9 mouse cellular contexts compared by ENCODE assay signal in the genomic region with DNA sequence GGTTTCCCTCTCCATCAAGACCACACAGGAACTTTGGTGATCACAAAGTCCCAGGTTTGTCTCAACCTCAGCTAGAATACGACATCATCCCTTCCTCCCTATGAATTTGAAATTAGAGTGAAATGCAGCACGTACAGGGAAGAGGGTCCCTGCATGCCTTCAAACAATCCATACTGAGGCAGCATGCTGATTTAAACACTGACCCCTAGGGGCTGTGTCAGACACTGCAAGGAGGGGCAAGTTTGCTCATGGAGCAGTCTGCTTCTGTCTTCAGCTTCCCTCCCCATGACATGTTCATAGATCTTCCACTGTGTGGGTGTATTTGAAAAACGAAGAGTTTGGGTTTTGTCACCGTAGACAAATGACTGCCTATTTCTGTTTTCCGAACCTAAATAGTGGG.
DNase-seq lines count a peak whose midpoint lies in the region; ATAC-seq and TF ChIP-seq lines count a peak whose summit lies in the region.
"Had no signal": no experiment of that assay in that cellular context is flagged by ENCODE, and none has a peak within 500 bp of the region (broad histone marks: within the 10 kb centered on the region; RNA-seq: fewer than 3 reads in every experiment).

No protein-coding gene starts in this region.

- H3K9me3 ChIP-seq in intestine, postnatal 0 days (ENCODE audit: control insufficient read depth), result no peaks in the 10 kb centered on the region
- H3K9me3 ChIP-seq in intestine, embryonic 15.5 days, result no peaks in the 10 kb centered on the region
- no peaks in the 10 kb centered on the region for H3K9me3 ChIP-seq in E14TG2a.4 (ENCODE audit: low read length)
- H3K9me3 ChIP-seq: heart, embryonic 12.5 days; liver, embryonic 13.5 days had no signal

- DNase-seq in 3T3-L1 (ENCODE audit: low read depth, low spot score), result peak; percentile 48
- DNase-seq in Muller cell, postnatal 12 days (ENCODE audit: inconsistent ontology term), result no peak
- DNase-seq: liver, embryonic 13.5 days had no signal

- TF ChIP-seq CTCF in intestine, postnatal 0 days (IDR thresholded peaks at IDR 0.05; ENCODE audit: low read depth), result peak; percentile 72
- TF ChIP-seq CTCF in E14TG2a.4 (conservative IDR thresholded peaks at IDR 0.05; ENCODE audit: low read length), result peak; percentile 90
- TF ChIP-seq CTCF in embryonic fibroblast, embryonic 13.5 days (IDR thresholded peaks at IDR 0.05; ENCODE audit: borderline replicate concordance, insufficient read depth, low read length), result peak; percentile 33; the same call in 1 of the 2 replicates

- H3K27me3 ChIP-seq in intestine, postnatal 0 days (replicated peaks; ENCODE audit: control insufficient read depth, insufficient read depth, low read length), result no peaks in the 10 kb centered on the region
- 0 out of 2 replicates have a peak, but pooled peaks cover 3% of the 10 kb centered on the region for H3K27me3 ChIP-seq in intestine, embryonic 15.5 days (replicated peaks)
- H3K27me3 ChIP-seq in E14TG2a.4 (ENCODE audit: insufficient read depth, low read length), result peaks cover 14% of the 10 kb centered on the region; the same call in 1 of the 2 replicates
- H3K27me3 ChIP-seq: liver, embryonic 13.5 days had no signal

- no peak overlapping the region for H3K27ac ChIP-seq in intestine, postnatal 0 days (ENCODE audit: low read depth, low read length)
- no peak overlapping the region for H3K27ac ChIP-seq in intestine, embryonic 15.5 days
- H3K27ac ChIP-seq in embryonic fibroblast, embryonic 13.5 days (ENCODE audit: insufficient read depth, low read length), result no peak overlapping the region
- H3K27ac ChIP-seq: liver, embryonic 13.5 days had no signal

- H3K4me1 ChIP-seq in intestine, postnatal 0 days (replicated peaks; ENCODE audit: control insufficient read depth, insufficient read depth, low read length), result no peaks in the 10 kb centered on the region
- no peaks in the 10 kb centered on the region for H3K4me1 ChIP-seq in intestine, embryonic 15.5 days (replicated peaks)
- H3K4me1 ChIP-seq in E14TG2a.4 (replicated peaks; ENCODE audit: low read depth, low read length), result no peaks in the 10 kb centered on the region
- H3K4me1 ChIP-seq in embryonic fibroblast, embryonic 13.5 days (ENCODE audit: control insufficient read depth, insufficient read depth, low read length), result peaks cover 2% of the 10 kb centered on the region; the same call in 1 of the 2 replicates
- H3K4me1 ChIP-seq: heart, embryonic 12.5 days; liver, embryonic 13.5 days had no signal

- 58% methylated on average over 5 of the region's 5 CpGs for WGBS in intestine, postnatal 0 days
- 57% methylated on average over 5 of the region's 5 CpGs for WGBS in intestine, embryonic 15.5 days

- no peak overlapping the region for H3K4me3 ChIP-seq in intestine, postnatal 0 days (ENCODE audit: low read depth, low read length)
- H3K4me3 ChIP-seq in intestine, embryonic 15.5 days (replicated peaks), result no peak overlapping the region
- no peak overlapping the region for H3K4me3 ChIP-seq in E14TG2a.4 (replicated peaks; ENCODE audit: low read length)
- no peak overlapping the region for H3K4me3 ChIP-seq in embryonic fibroblast, embryonic 13.5 days (ENCODE audit: insufficient read depth, low read length)
- H3K4me3 ChIP-seq: heart, embryonic 12.5 days; liver, embryonic 13.5 days had no signal

- no peaks in the 10 kb centered on the region for H3K36me3 ChIP-seq in intestine, postnatal 0 days (ENCODE audit: control insufficient read depth, insufficient read depth)
- H3K36me3 ChIP-seq in intestine, embryonic 15.5 days, result no peaks in the 10 kb centered on the region
- H3K36me3 ChIP-seq in E14TG2a.4 (ENCODE audit: insufficient read depth, low read length), result no peaks in the 10 kb centered on the region
- H3K36me3 ChIP-seq: heart, embryonic 12.5 days; liver, embryonic 13.5 days had no signal

- no peak for ATAC-seq in intestine, postnatal 0 days
- no peak for ATAC-seq in intestine, embryonic 15.5 days
- ATAC-seq in activated CD4-positive, CD25-positive, alpha-beta regulatory T cell, adult 4 months, result no peak

- no peak overlapping the region for H3K4me2 ChIP-seq in intestine, postnatal 0 days (replicated peaks; ENCODE audit: low read depth)
- H3K4me2 ChIP-seq in intestine, embryonic 15.5 days (replicated peaks), result no peak overlapping the region
- H3K4me2 ChIP-seq: heart, embryonic 12.5 days; liver, embryonic 13.5 days had no signal

- no peak overlapping the region for H3K9ac ChIP-seq in intestine, postnatal 0 days (ENCODE audit: low read depth, low read length)
- H3K9ac ChIP-seq in intestine, embryonic 15.5 days, result no peak overlapping the region
- H3K9ac ChIP-seq: heart, embryonic 12.5 days; liver, embryonic 13.5 days had no signal

- no peak for TF ChIP-seq POLR2A in embryonic fibroblast, embryonic 13.5 days (IDR thresholded peaks at IDR 0.05; ENCODE audit: low read depth, low read length)

Comparison
In these comparisons a context has a peak if more than half of its experiments do, and no peak if none do; other contexts are left out.
1. CTCF ChIP-seq: peak in every context shown above with its lines; median percentile 90 in E14TG2a.4; 72 in intestine, postnatal 0 days; 33 in embryonic fibroblast, embryonic 13.5 days.